In genomic region chr12:55666699-55667098, GRCm38 (mm10) we compare ENCODE assay signal across 23 mouse cellular contexts.
DNase-seq lines count a peak whose midpoint lies in the region; ATAC-seq and TF ChIP-seq lines count a peak whose summit lies in the region.
"Had no signal": no experiment of that assay in that cellular context is flagged by ENCODE, and none has a peak within 500 bp of the region (broad histone marks: within the 10 kb centered on the region; RNA-seq: fewer than 3 reads in every experiment).

No protein-coding gene starts in this region.

- no peak overlapping the region for H3K4me3 ChIP-seq in left cerebral cortex, adult 2 months
- H3K4me3 ChIP-seq: embryonic facial prominence, embryonic 12.5 days; heart, embryonic 10.5 days; neural tube, embryonic 12.5 days; stomach, embryonic 15.5 days had no signal

- intact Hi-C loops in left cerebral cortex, adult 2 months (cut with DNase I): no loop called here

- TF ChIP-seq CTCF in left cerebral cortex, adult 2 months (IDR thresholded peaks at IDR 0.05): peak; percentile 3; the same call in 1 of the 2 replicates

- no peak overlapping the region for H3K27ac ChIP-seq in left cerebral cortex, adult 2 months
- H3K27ac ChIP-seq: embryonic facial prominence, embryonic 12.5 days; heart, embryonic 10.5 days; hindbrain, embryonic 14.5 days; neural tube, embryonic 12.5 days; stomach, embryonic 15.5 days had no signal

- no peak for DNase-seq in frontal cortex, postnatal 25 days (ENCODE audit: low spot score in 2 of 2)
- peak; percentile 32 to 36 for DNase-seq in right cerebral cortex, adult 2 months (ENCODE audit: low spot score in 2 of 2)
- no peak for DNase-seq in right cerebral cortex, postnatal 36 days (ENCODE audit: low spot score in 2 of 2)
- DNase-seq in left cerebral cortex, adult 2 months (ENCODE audit: extremely low spot score in 1 of 2, low spot score in 2 of 2): no peak
- no peak for DNase-seq in ovary, postnatal 10 days (ENCODE audit: low spot score)
- DNase-seq in spleen, postnatal 36 days (ENCODE audit: low spot score in 2 of 2): no peak
- no peak for DNase-seq in kidney, adult 18-20 months
- DNase-seq: adrenal gland, postnatal 25 days; cerebellum, adult 8-10 months; forebrain, postnatal 0 days; gastrocnemius, postnatal 36 days; heart, postnatal 14 days; kidney, postnatal 10 days; liver; lung, adult 18-20 months; spleen, adult 18-20 months had no signal

- peak; percentile 98 for ATAC-seq in frontal cortex, adult (ENCODE audit: low TSS enrichment)
- ATAC-seq: forebrain, postnatal 0 days; intestine, embryonic 16.5 days had no signal

Comparison
In these comparisons a context has a peak if more than half of its experiments do, and no peak if none do; other contexts are left out.
1. DNase-seq: peak in right cerebral cortex, adult 2 months (2 of 2); none in frontal cortex, postnatal 25 days (0 of 2), right cerebral cortex, postnatal 36 days (0 of 2), left cerebral cortex, adult 2 months (0 of 2), ovary, postnatal 10 days (single experiment), spleen, postnatal 36 days (0 of 2) and kidney, adult 18-20 months (single experiment).